Mouse (Mus musculus): ENCODE results near the gene Dpep3.

The Dpep3 gene

GRCm38 (mm10) chr8:105935863-105936603 lies 43.2 kb downstream of the Dpep3 start:
- no peak for DNase-seq (ENCODE audit: low read depth, low spot score)

GRCm38 (mm10) chr8:105935105-105935504 lies 44.1 kb downstream of the Dpep3 start:
- DNase-seq (ENCODE audit: low read depth, low spot score): no peak

DNA sequence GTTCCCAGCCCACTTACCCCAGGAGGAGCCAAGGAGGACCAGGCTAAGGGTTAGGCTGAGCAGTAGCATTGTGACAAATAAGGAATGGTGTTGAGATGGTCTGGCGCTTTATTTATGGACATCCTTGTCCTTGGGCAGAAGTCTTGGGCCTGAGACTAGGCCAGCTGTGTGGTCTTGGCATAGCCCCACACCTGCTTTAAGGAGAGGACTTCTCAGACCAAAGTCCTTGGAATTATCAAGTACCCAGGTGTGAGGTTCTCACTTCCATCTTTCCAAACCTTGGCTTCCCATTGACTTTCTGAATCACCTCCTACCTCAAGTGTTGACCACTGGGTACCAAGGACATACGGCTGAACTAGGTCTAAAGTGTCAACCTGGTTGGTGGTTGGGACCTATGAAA lies 45.5 kb downstream of the Dpep3 start, which contains the start of gene Ctrl:
TSS of gene Ctrl (minus strand) at position 101 of the 400 bp plus-strand sequence.
- no peak for DNase-seq (ENCODE audit: low read depth, low spot score)

- DNase-seq (ENCODE audit: low read depth, low spot score): no peak
Measured at GRCm38 (mm10) chr8:105932525-105932924, 46.7 kb downstream of the Dpep3 start.

DNA sequence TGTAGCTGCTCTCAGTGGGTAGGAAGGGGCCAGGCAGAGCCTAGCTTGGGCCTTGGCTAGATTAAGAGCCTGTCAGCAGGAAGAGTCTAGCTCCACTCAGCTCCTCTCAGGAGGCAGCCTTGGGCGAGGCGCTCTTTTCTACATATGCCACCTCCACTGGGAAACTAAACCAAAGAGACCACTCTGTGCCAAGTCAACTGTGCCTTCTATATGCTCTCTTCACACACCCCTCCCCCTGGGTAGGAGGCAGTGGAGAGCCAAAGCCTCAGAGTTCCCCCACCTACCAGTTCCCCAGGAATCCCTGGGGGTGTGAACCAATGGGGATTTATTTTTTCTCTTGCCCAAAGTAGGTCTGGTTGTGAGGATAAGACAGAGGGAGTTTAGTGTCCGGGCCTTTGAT lies 48.0 kb downstream of the Dpep3 start:
- no peak for DNase-seq (ENCODE audit: low read depth, low spot score)

GRCm38 (mm10) chr8:105930602-105931001 lies 48.6 kb downstream of the Dpep3 start:
- DNase-seq (ENCODE audit: low read depth, low spot score): peak; percentile 89

DNA sequence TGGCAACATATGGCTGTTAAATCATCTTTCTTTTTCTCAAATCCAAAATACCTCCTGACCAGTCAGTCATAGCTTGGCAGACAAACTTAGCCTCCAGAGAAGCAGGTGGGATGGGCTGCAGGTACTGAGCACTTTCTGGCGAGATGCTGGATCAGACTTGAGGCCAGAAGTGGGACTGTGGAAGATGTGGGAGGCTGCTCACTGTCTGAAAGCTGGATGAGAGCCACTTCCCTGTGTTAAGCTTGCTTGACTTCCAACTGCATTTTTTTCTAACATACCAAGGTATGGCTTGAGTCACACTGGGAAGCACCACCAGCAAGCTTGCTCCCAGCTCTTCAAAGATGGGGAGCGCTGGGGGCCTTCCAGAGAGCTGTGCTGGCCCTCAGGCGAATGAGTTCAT lies 54.1 kb downstream of the Dpep3 start:
- DNase-seq (ENCODE audit: low read depth, low spot score): no peak
